In the genomic region with DNA sequence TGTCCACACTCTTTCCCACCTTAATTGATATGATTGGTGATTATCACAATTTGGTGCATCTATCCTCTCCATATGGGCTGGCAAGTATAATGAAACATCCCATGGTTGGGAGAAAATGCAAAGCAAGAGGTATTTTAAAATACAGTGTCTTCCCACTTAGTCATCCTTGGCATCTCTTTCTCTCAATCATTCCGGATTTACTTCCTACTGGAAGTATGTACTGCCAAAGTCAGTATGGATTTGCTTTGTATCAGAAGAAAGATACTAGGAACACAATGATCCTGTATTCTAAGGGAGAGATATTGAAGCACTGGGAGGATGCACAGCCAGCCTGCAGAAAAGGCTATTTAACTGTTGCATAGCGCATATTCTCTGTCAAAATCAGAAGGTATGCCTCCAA, we compare ENCODE assay signal across 17 mouse cellular contexts.
"Had no signal": no experiment of that assay in that cellular context is flagged by ENCODE, and none has a peak within 500 bp of the region (broad histone marks: within the 10 kb centered on the region; RNA-seq: fewer than 3 reads in every experiment).

No protein-coding gene starts in this region.

- H3K9me3 ChIP-seq: neural tube, embryonic 12.5 days; neural tube, embryonic 13.5 days; neural tube, embryonic 15.5 days; stomach, embryonic 15.5 days had no signal

- DNase-seq: retina, postnatal 1 day; right cerebral cortex, adult 18-20 months; right cerebral cortex, postnatal 14 days; right cerebral cortex, postnatal 25 days; right cerebral cortex, postnatal 4 days; spleen, adult 18-20 months; thymus, adult 18-20 months; thymus, adult 2 months; thymus, postnatal 14 days; thymus, postnatal 25 days; thymus, postnatal 36 days; thymus, postnatal 4 days had no signal

- H3K27me3 ChIP-seq: neural tube, embryonic 12.5 days; neural tube, embryonic 13.5 days; neural tube, embryonic 15.5 days; stomach, embryonic 15.5 days had no signal

- H3K4me1 ChIP-seq: neural tube, embryonic 12.5 days; neural tube, embryonic 13.5 days; neural tube, embryonic 15.5 days; stomach, embryonic 15.5 days had no signal

- H3K27ac ChIP-seq: neural tube, embryonic 12.5 days; neural tube, embryonic 13.5 days; neural tube, embryonic 15.5 days; stomach, embryonic 15.5 days; stomach, postnatal 0 days had no signal

- H3K4me2 ChIP-seq: neural tube, embryonic 12.5 days; neural tube, embryonic 13.5 days; neural tube, embryonic 15.5 days; stomach, embryonic 15.5 days had no signal

- H3K9ac ChIP-seq: neural tube, embryonic 12.5 days; neural tube, embryonic 13.5 days; neural tube, embryonic 15.5 days; stomach, embryonic 15.5 days had no signal

- H3K36me3 ChIP-seq: neural tube, embryonic 12.5 days; neural tube, embryonic 13.5 days; neural tube, embryonic 15.5 days; stomach, embryonic 15.5 days had no signal

- H3K4me3 ChIP-seq: neural tube, embryonic 12.5 days; neural tube, embryonic 13.5 days; neural tube, embryonic 15.5 days; stomach, embryonic 15.5 days had no signal
